In genomic region chr2:102791641-102792040, GRCm38 (mm10) we compare ENCODE assay signal across 25 mouse cellular contexts.
A peak's percentile ranks its signal among the peaks of the same experiment; 100 is the strongest.
DNase-seq lines count a peak whose midpoint lies in the region; ATAC-seq and TF ChIP-seq lines count a peak whose summit lies in the region.
"Had no signal": no experiment of that assay in that cellular context is flagged by ENCODE, and none has a peak within 500 bp of the region (broad histone marks: within the 10 kb centered on the region; RNA-seq: fewer than 3 reads in every experiment).

No protein-coding gene starts in this region.

- no peak overlapping the region for H3K9ac ChIP-seq in heart, adult 2 months (ENCODE audit: low read depth, low read length)
- H3K9ac ChIP-seq in hindbrain, embryonic 14.5 days: no peak overlapping the region
- H3K9ac ChIP-seq: embryonic facial prominence, embryonic 12.5 days; embryonic facial prominence, embryonic 15.5 days; forebrain, postnatal 0 days; heart, embryonic 12.5 days; heart, embryonic 15.5 days; hindbrain, embryonic 15.5 days had no signal

- no peak for TF ChIP-seq POLR2A in heart, adult 2 months (IDR thresholded peaks at IDR 0.05; ENCODE audit: insufficient read depth, low read depth, low read length)

- H3K4me1 ChIP-seq in heart, adult 2 months (ENCODE audit: control insufficient read depth, insufficient read depth, low read length): no peaks in the 10 kb centered on the region
- no peaks in the 10 kb centered on the region for H3K4me1 ChIP-seq in hindbrain, embryonic 14.5 days (replicated peaks; ENCODE audit: control insufficient read depth, insufficient read depth, low read length)
- H3K4me1 ChIP-seq: embryonic facial prominence, embryonic 12.5 days; embryonic facial prominence, embryonic 15.5 days; heart, embryonic 12.5 days; heart, embryonic 15.5 days; hindbrain, embryonic 10.5 days; hindbrain, embryonic 15.5 days had no signal

- no peaks in the 10 kb centered on the region for H3K27me3 ChIP-seq in heart, adult 2 months (ENCODE audit: control insufficient read depth, insufficient read depth, low read length)
- H3K27me3 ChIP-seq in hindbrain, embryonic 14.5 days (ENCODE audit: control insufficient read depth, insufficient read depth, low read length): no peaks in the 10 kb centered on the region
- H3K27me3 ChIP-seq: embryonic facial prominence, embryonic 12.5 days; embryonic facial prominence, embryonic 15.5 days; heart, embryonic 12.5 days; heart, embryonic 15.5 days; hindbrain, embryonic 15.5 days had no signal

- no peak overlapping the region for H3K27ac ChIP-seq in heart, adult 2 months
- no peak overlapping the region for H3K27ac ChIP-seq in hindbrain, embryonic 14.5 days
- H3K27ac ChIP-seq: embryonic facial prominence, embryonic 12.5 days; embryonic facial prominence, embryonic 15.5 days; gastrocnemius, adult 2 months; heart, embryonic 15.5 days; hindbrain, embryonic 10.5 days; hindbrain, embryonic 15.5 days had no signal

- no peak overlapping the region for H3K4me3 ChIP-seq in heart, adult 2 months
- H3K4me3 ChIP-seq in hindbrain, embryonic 14.5 days (replicated peaks; ENCODE audit: low read length): no peak overlapping the region
- H3K4me3 ChIP-seq: embryonic facial prominence, embryonic 12.5 days; embryonic facial prominence, embryonic 15.5 days; gastrocnemius, adult 2 months; heart, embryonic 12.5 days; heart, embryonic 15.5 days; hindbrain, embryonic 10.5 days; hindbrain, embryonic 15.5 days had no signal

- H3K79me2 ChIP-seq in heart, adult 2 months (replicated peaks; ENCODE audit: control insufficient read depth, insufficient read depth, low read length): no peaks in the 10 kb centered on the region

- H3K9me3 ChIP-seq in hindbrain, embryonic 14.5 days (ENCODE audit: control insufficient read depth, low read length): no peaks in the 10 kb centered on the region
- H3K9me3 ChIP-seq: embryonic facial prominence, embryonic 12.5 days; embryonic facial prominence, embryonic 15.5 days; heart, embryonic 12.5 days; heart, embryonic 15.5 days; hindbrain, embryonic 10.5 days; hindbrain, embryonic 15.5 days had no signal

- TF ChIP-seq CTCF in heart, adult 2 months (IDR thresholded peaks at IDR 0.05): no peak

- intact Hi-C loops in heart, adult 2 months (cut with DNase I): no loop called here

- H3K4me2 ChIP-seq in hindbrain, embryonic 14.5 days (replicated peaks): no peak overlapping the region
- H3K4me2 ChIP-seq: embryonic facial prominence, embryonic 12.5 days; embryonic facial prominence, embryonic 15.5 days; heart, embryonic 12.5 days; heart, embryonic 15.5 days; hindbrain, embryonic 15.5 days had no signal

- no peaks in the 10 kb centered on the region for H3K36me3 ChIP-seq in heart, adult 2 months (ENCODE audit: control insufficient read depth, insufficient read depth, low read length)
- no peaks in the 10 kb centered on the region; the same call in 1 of the 2 replicates for H3K36me3 ChIP-seq in hindbrain, embryonic 14.5 days (replicated peaks; ENCODE audit: control insufficient read depth, insufficient read depth)
- H3K36me3 ChIP-seq: embryonic facial prominence, embryonic 12.5 days; embryonic facial prominence, embryonic 15.5 days; heart, embryonic 12.5 days; heart, embryonic 15.5 days; hindbrain, embryonic 10.5 days; hindbrain, embryonic 15.5 days had no signal

- peak; percentile 43; the same call in 1 of the 2 replicates for ATAC-seq in megakaryocyte, adult 5-6 weeks (ENCODE audit: poor library complexity, severe bottlenecking)
- no peak for ATAC-seq in hindbrain, embryonic 14.5 days (ENCODE audit: low FRiP score)
- ATAC-seq: CD4-positive, CD25-positive, alpha-beta regulatory T cell, adult 4 months; forebrain, embryonic 14.5 days; forebrain, postnatal 0 days had no signal

- TF ChIP-seq EP300 in heart, adult 2 months (IDR thresholded peaks at IDR 0.05; ENCODE audit: insufficient read depth, low read depth, low read length): no peak

- DNase-seq in heart, adult 11 months: peak; percentile 2
- DNase-seq in heart, adult 2 months: no peak
- peak; percentile 36 for DNase-seq in A20 (ENCODE audit: low read depth, low spot score)
- no peak for DNase-seq in thymus, postnatal 10 days (ENCODE audit: low spot score in 2 of 2)
- no peak for DNase-seq in hindbrain, embryonic 14.5 days (ENCODE audit: low spot score)
- DNase-seq: adrenal gland, adult 2 months; adrenal gland, postnatal 14 days; cerebellum, adult 11 months; cerebellum, adult 2 months; cerebellum, adult 9-11 months; cerebellum, postnatal 25 days; gastrocnemius, adult 2 months; gastrocnemius, postnatal 25 days; heart, postnatal 10 days; heart, postnatal 36 days had no signal

- 72% methylated on average over 2 of the region's 2 CpGs for WGBS in heart, adult 2 months
- 80% methylated on average over 2 of the region's 2 CpGs for WGBS in hindbrain, embryonic 14.5 days

Comparison
In these comparisons a context has a peak if more than half of its experiments do, and no peak if none do; other contexts are left out.
1. DNase-seq: peak in heart, adult 11 months (single experiment) and A20 (single experiment); none in heart, adult 2 months (0 of 2), thymus, postnatal 10 days (0 of 2) and hindbrain, embryonic 14.5 days (single experiment).